Mouse (Mus musculus): ENCODE data around the gene Vill. TPM values are rescaled to one million over a fixed set of nuclear protein-coding genes. Genes with fewer than 3 reads are reported as not detected.

The Vill gene
- polyA plus RNA-seq, 1 experiment: not detected

DNA sequence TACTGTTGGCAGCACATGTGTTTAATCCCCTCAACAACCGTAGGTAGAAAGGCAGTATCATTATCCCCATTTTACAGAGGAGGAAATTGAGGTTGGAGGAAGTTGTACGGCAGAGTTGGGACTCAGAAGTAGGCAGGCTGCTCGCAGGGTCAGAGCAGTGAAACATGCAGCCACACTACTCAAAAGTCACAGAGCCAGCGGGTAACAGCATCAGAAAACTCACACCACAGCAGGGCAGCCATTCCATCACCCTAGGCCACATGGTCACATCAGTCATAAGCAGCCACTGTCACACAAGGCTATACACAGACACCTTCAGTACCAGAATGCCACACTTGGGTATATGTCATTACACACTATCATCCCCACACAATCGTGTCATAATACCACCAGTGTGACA is 34.7 kb downstream of the Vill start:
- H3K36me3 ChIP-seq (ENCODE audit: control insufficient read depth): no peaks in the 10 kb centered on the region
- H3K4me1 ChIP-seq (ENCODE audit: control insufficient read depth): peaks cover 8% of the 10 kb centered on the region
- no peaks in the 10 kb centered on the region for H3K9me3 ChIP-seq (ENCODE audit: control insufficient read depth, low read length)
- TF ChIP-seq GATA1 (IDR thresholded peaks at IDR 0.05; ENCODE audit: low read length): no peak
- no peak for TF ChIP-seq TAL1 (IDR thresholded peaks at IDR 0.05; ENCODE audit: low read length)
- peaks cover 36% of the 10 kb centered on the region for H3K27me3 ChIP-seq (ENCODE audit: control insufficient read depth)
- H3K4me3 ChIP-seq (replicated peaks): no peak overlapping the region

DNA sequence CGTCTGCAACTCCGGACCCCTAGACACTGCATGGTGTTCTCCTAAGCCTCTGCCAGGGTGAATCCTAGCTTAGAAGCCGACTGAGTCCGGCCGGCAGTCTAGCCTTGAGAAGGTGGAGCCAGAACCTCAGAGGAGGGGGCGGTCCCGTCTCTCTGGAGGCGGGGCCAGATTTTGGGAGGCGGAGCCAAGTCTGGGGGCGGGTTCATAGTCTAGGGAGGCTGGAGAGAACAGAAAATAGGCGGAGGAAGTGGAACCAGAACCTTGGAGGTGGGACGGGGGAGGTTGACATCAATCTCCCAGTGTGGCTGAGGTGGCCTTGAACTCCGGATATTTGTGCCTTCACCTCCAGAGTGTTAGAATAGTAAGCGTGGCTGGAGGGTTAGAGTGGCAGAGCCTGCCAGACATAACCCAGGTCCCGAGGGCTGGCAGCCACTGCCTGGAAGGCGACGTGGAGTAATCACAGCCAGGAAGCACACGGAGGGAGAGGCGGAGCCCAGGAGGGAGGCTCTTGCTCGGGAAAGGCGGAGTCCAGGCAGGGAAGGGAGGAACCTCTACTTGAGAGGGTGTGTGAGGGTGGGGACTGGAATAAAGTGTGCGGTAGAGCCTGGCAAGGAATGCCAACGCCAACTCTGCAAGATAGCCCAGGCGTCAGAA is 35.7 kb downstream of the Vill start:
- H3K27me3 ChIP-seq (ENCODE audit: control insufficient read depth): peaks cover 46% of the 10 kb centered on the region
- peaks cover 8% of the 10 kb centered on the region for H3K4me1 ChIP-seq (ENCODE audit: control insufficient read depth)
- H3K4me3 ChIP-seq (replicated peaks): no peak overlapping the region
- TF ChIP-seq TAL1 (IDR thresholded peaks at IDR 0.05; ENCODE audit: low read length) (no peak), GATA1 (IDR thresholded peaks at IDR 0.05; ENCODE audit: low read length) (no peak)
- no peaks in the 10 kb centered on the region for H3K36me3 ChIP-seq (ENCODE audit: control insufficient read depth)
- no peaks in the 10 kb centered on the region for H3K9me3 ChIP-seq (ENCODE audit: control insufficient read depth, low read length)

DNA sequence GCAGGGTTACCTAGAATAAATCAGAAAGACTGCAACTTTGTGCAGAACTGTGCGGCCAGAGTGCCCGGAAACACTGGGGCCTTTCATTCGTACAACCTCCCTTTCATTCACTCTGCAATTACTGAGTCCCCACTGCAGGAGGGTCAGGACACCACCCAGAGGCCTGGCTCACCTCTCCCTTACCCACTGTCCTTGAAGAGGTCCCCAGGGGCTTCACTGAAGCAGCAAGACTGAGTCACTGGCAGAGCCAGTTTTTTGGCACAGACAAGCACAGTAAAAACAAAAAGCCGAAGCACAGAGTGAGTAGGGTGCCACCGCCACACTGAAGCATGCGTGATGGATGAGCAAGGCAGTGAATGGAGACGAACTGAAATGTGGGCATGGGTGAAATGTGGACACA is 36.9 kb downstream of the Vill start:
- H3K4me1 ChIP-seq (ENCODE audit: control insufficient read depth): peaks cover 8% of the 10 kb centered on the region
- H3K36me3 ChIP-seq (ENCODE audit: control insufficient read depth): no peaks in the 10 kb centered on the region
- no peak for TF ChIP-seq TAL1 (IDR thresholded peaks at IDR 0.05; ENCODE audit: low read length)
- no peak for TF ChIP-seq GATA1 (IDR thresholded peaks at IDR 0.05; ENCODE audit: low read length)
- H3K4me3 ChIP-seq (replicated peaks): no peak overlapping the region
- H3K9me3 ChIP-seq (ENCODE audit: control insufficient read depth, low read length): no peaks in the 10 kb centered on the region
- H3K27me3 ChIP-seq (ENCODE audit: control insufficient read depth): peaks cover 57% of the 10 kb centered on the region

DNA sequence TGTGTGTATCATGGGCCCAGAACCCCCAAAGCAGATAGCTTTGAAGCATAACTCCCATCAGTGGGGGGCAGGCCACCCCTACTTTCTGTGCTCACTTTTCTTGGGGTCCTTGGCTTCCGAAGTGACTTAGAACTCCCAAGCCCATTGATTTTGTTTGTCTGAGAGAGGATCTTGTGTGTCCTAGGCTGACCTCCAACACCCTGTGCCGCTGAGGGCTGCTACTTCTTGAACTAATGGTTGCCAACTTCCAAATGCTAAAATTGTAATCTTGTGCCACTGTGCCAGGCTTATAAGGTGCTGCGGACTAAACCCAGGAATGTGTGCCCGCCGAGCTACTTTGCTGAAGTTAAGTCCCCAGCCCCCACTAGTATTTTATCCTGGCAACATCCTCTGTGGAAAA is 37.9 kb downstream of the Vill start:
- H3K36me3 ChIP-seq (ENCODE audit: control insufficient read depth): no peaks in the 10 kb centered on the region
- peaks cover 62% of the 10 kb centered on the region for H3K27me3 ChIP-seq (ENCODE audit: control insufficient read depth)
- TF ChIP-seq TAL1 (IDR thresholded peaks at IDR 0.05; ENCODE audit: low read length): no peak
- TF ChIP-seq GATA1 (IDR thresholded peaks at IDR 0.05; ENCODE audit: low read length): no peak
- no peak overlapping the region for H3K4me3 ChIP-seq (replicated peaks)
- H3K9me3 ChIP-seq (ENCODE audit: control insufficient read depth, low read length): no peaks in the 10 kb centered on the region
- H3K4me1 ChIP-seq (ENCODE audit: control insufficient read depth): peaks cover 8% of the 10 kb centered on the region

DNA sequence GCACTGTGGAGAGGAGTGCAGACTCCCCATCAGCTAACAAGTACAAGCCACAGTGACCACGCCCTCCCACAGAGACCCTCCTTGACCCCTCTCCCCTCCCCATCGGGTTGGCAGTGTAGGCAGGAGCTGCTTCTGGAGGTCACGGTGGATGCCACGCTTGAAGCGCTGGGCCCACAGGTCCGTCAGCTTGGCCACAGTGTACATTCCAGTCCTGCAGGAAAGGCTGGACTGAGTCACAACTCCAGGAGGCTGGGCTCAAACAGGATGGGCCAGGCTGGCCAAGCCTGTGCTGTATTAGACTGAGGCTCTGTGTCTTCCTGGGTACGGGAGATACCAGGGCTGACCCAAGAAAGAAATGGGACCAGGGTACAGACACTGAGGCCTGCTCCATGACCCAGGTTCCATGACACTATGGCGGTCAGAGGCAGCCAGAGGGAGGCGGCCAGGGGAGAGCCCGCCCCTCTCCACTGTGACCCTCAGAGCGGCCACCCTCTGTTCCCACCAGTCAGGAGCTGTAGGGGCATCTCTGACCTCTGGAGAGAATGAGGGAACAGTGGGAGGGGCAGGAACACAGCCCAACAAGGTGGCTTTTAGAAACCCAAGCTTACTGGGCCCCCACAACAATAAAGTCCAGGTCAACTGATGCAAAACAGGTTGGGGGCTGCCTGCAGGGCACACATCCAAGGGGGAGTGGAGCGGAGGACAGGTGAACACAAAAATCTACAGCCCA is 39.2 kb downstream of the Vill start:
- Histone ChIP-seq H3K36me3 (ENCODE audit: control insufficient read depth) (no peaks in the 10 kb centered on the region), H3K9me3 (ENCODE audit: control insufficient read depth, low read length) (no peaks in the 10 kb centered on the region), H3K4me3 (replicated peaks) (no peak overlapping the region), H3K4me1 (ENCODE audit: control insufficient read depth) (peaks cover 8% of the 10 kb centered on the region), H3K27me3 (ENCODE audit: control insufficient read depth) (peaks cover 65% of the 10 kb centered on the region)
- TF ChIP-seq TAL1 (IDR thresholded peaks at IDR 0.05; ENCODE audit: low read length) (no peak), GATA1 (IDR thresholded peaks at IDR 0.05; ENCODE audit: low read length) (no peak)

DNA sequence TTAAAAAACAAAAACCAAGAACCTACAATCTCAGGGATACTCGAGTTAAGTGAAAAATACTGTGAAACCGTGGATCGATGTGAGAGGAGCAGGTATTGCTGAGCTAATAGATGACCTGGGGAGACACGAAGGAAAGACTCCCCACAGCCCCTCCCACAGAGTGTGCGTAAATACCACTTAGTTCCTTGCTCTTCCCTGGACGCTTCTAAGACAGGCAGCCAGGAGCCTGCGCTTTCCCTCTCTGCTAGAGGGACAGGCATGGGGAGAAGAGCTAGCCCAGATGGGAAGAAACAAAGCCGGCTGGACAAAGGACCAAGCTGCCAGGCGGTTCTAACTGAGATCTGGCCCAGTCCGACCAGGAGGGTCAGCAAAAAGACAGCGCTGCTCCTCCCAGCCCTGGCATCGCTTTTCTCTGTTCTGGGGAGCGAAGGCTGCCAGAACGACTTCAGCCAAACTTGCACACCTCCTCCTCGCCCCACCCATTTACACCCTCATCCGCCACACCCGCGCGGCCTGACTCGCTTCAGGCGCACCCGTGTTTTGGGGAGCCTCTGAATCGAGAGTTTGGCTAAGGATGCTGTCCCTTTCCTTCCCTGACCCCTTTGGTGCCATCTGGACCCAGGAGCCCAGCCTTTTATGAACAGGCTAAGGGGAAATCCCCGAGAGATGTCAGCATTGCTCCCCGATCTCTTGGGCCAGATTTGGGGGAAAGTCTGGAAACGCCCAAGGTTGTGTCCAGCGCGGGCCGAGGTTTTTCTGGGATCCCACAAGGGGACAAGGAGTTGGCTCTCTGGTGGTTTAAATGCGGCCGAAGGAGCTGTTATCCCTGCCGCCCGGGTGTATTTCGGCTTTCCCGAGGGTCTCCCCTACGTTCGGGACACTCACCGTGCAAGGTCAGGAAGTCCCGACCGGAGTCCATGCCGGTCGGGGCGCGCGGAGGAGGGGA is 40.2 kb downstream of the Vill start:
- Histone ChIP-seq H3K9me3 (ENCODE audit: control insufficient read depth, low read length) (no peaks in the 10 kb centered on the region), H3K27me3 (ENCODE audit: control insufficient read depth) (peaks cover 58% of the 10 kb centered on the region), H3K4me1 (ENCODE audit: control insufficient read depth) (peaks cover 8% of the 10 kb centered on the region), H3K4me3 (replicated peaks) (peak overlapping the region; percentile 33), H3K36me3 (ENCODE audit: control insufficient read depth) (no peaks in the 10 kb centered on the region)
- TF ChIP-seq TAL1 (IDR thresholded peaks at IDR 0.05; ENCODE audit: low read length) (no peak), GATA1 (IDR thresholded peaks at IDR 0.05; ENCODE audit: low read length) (no peak)

DNA sequence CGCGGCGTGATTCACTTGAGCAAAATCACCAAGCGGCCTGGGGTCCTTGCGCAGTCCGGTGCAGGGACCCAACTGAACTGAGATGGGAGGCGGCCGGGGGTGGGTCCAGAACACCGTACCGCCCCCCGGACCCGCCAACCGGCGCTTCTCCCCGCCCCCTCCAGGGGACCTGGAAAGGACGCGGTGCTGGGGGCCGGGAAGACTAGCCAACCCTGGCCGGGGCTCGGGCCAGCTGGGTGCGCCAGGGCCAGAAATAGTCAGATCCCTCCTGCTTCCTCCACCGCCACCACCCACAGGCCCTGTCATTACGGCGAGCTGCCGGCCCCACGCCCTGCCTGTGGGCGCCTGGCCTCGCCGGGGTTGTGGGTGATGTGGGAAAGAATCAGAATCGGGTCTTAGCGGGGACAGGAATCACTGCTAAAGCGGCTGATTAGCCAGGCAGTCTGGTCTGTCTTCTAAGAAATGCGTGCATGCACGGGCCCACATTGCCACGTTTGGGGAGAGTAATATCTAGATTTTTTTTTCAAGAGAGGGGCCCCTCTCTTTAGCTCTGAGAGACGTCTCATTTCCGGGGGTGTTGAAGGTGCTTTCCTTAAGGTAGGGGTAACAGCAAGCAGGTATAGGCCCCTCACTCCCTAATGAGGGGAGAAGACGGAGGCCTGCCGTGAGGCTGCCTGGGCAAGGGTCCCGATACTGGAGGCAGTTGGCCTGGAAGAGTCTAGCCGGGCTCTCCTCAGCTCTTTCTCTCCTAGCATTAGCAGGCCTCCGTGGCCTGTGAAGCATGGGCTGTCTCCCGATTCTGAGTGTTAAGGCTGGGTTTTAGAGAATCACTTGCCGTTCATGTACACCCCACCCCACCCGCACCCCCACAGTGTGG is 41.1 kb downstream of the Vill start, which contains the start of gene Plcd1:
TSS of gene Plcd1 (minus strand) at position 84 of the 877 bp plus-strand sequence.
- Histone ChIP-seq H3K4me3 (replicated peaks) (peak within 1 kb of the TSS; percentile 33), H3K9me3 (ENCODE audit: control insufficient read depth, low read length) (no peaks in the 10 kb centered on the region), H3K36me3 (ENCODE audit: control insufficient read depth) (no peaks in the 10 kb centered on the region), H3K27me3 (ENCODE audit: control insufficient read depth) (peaks cover 50% of the 10 kb centered on the region), H3K4me1 (ENCODE audit: control insufficient read depth) (peaks cover under 1% of the 10 kb centered on the region)
- TF ChIP-seq GATA1 (IDR thresholded peaks at IDR 0.05; ENCODE audit: low read length): no peak
- no peak for TF ChIP-seq TAL1 (IDR thresholded peaks at IDR 0.05; ENCODE audit: low read length)

DNA sequence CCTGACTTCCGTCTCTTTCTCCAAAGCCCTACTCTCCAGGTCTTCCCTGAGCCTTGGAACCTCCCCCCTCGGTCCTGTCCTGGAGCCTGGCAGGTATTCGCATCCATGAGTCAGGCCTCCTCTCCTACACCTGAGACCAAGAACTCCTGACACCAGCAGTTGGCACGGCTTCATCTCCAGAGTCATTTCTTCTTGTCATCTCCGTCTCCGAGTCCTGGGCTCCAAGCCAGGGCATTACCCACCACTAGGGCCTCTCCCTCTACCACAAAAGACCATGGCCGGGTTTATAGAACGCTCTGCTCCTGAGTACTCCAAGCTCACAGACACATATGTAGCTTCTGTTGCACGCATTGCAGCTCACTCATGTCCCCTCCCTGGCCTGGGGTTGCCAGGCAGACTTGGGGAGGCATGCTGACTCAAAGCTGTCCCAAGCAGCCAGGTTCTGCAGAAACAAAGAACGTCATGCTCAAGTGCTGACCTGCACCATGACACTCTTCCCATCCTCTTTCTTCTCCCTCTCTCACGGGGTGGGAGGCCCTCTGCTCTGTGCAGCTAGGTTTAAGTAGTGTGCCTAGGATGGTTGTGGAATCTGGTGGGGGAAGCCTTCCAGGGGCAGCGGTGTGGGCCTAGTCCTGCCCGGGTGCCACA is 42.0 kb downstream of the Vill start:
- peaks cover 46% of the 10 kb centered on the region for H3K27me3 ChIP-seq (ENCODE audit: control insufficient read depth)
- no peaks in the 10 kb centered on the region for H3K9me3 ChIP-seq (ENCODE audit: control insufficient read depth, low read length)

More for the DNA sequence above, 42.0 kb downstream of the Vill start:
- TF ChIP-seq TAL1 (IDR thresholded peaks at IDR 0.05; ENCODE audit: low read length) (no peak), GATA1 (IDR thresholded peaks at IDR 0.05; ENCODE audit: low read length) (no peak)
- H3K4me3 ChIP-seq (replicated peaks): no peak overlapping the region
- H3K4me1 ChIP-seq (ENCODE audit: control insufficient read depth): no peaks in the 10 kb centered on the region
- H3K36me3 ChIP-seq (ENCODE audit: control insufficient read depth): no peaks in the 10 kb centered on the region

Data from erythroblast, embryonic 14.5 days (primary cell).